Mouse (Mus musculus): ENCODE results near the gene Pth2.

Pth2 gene

GRCm38 (mm10) chr7:45175398-45175797, 5.4 kb upstream of the Pth2 start:
- no peak for DNase-seq

GRCm38 (mm10) chr7:45175929-45176328, 4.9 kb upstream of the Pth2 start:
- DNase-seq = no peak

- no peak for DNase-seq
These were observed 4.4 kb upstream of the Pth2 start for GRCm38 (mm10) chr7:45176356-45176755.

GRCm38 (mm10) chr7:45178550-45178949, 2.2 kb upstream of the Pth2 start:
- DNase-seq = no peak

GRCm38 (mm10) chr7:45179469-45179868, 1.3 kb upstream of the Pth2 start, which contains the start of gene Gfy:
TSS of gene Gfy (minus strand) at chr7:45179569.
- no peak for DNase-seq

GRCm38 (mm10) chr7:45181540-45181939, 745 bp downstream of the Pth2 start:
- DNase-seq = no peak

- peak; percentile 90 for DNase-seq
These were observed 1.4 kb downstream of the Pth2 start for GRCm38 (mm10) chr7:45182199-45182601.

- no peak for DNase-seq
These were observed 1.8 kb downstream of the Pth2 start for GRCm38 (mm10) chr7:45182606-45183005.

- no peak for DNase-seq
These were observed 2.9 kb downstream of the Pth2 start for GRCm38 (mm10) chr7:45183672-45184071.

- DNase-seq = no peak
These were observed 5.1 kb downstream of the Pth2 start for GRCm38 (mm10) chr7:45185921-45186320.

- DNase-seq = no peak
These were observed 8.8 kb downstream of the Pth2 start for GRCm38 (mm10) chr7:45189600-45189999.

GRCm38 (mm10) chr7:45190186-45190585, 9.4 kb downstream of the Pth2 start:
- no peak for DNase-seq

GRCm38 (mm10) chr7:45191161-45191560, 10.4 kb downstream of the Pth2 start:
- no peak for DNase-seq

- no peak for DNase-seq
These were observed 11.1 kb downstream of the Pth2 start for GRCm38 (mm10) chr7:45191803-45192363.

GRCm38 (mm10) chr7:45192585-45193310, 12.0 kb downstream of the Pth2 start:
- no peak for DNase-seq

- no peak for DNase-seq
These were observed 12.6 kb downstream of the Pth2 start for GRCm38 (mm10) chr7:45193406-45193805.

GRCm38 (mm10) chr7:45193871-45194785, 13.3 kb downstream of the Pth2 start:
- no peak for DNase-seq

- no peak for DNase-seq
These were observed 14.8 kb downstream of the Pth2 start for GRCm38 (mm10) chr7:45195341-45196175.

GRCm38 (mm10) chr7:45196176-45196535, 15.4 kb downstream of the Pth2 start:
- DNase-seq = no peak

GRCm38 (mm10) chr7:45196994-45197393, 16.2 kb downstream of the Pth2 start:
- DNase-seq = no peak

GRCm38 (mm10) chr7:45198435-45198834, 17.6 kb downstream of the Pth2 start:
- DNase-seq = peak; percentile 75

- DNase-seq = peak; percentile 47
These were observed 18.2 kb downstream of the Pth2 start for GRCm38 (mm10) chr7:45198961-45199360.

- no peak for DNase-seq
These were observed 21.9 kb downstream of the Pth2 start for GRCm38 (mm10) chr7:45202654-45203053.
